Comparison of ENCODE assay signal across 14 mouse cellular contexts in genomic region chr4:94437717-94438435, GRCm38 (mm10).
A peak's percentile ranks its signal among the peaks of the same experiment; 100 is the strongest.
DNase-seq lines count a peak whose midpoint lies in the region; ATAC-seq and TF ChIP-seq lines count a peak whose summit lies in the region.
"Had no signal": no experiment of that assay in that cellular context is flagged by ENCODE, and none has a peak within 500 bp of the region (broad histone marks: within the 10 kb centered on the region; RNA-seq: fewer than 3 reads in every experiment).

No protein-coding gene starts in this region.

- TF ChIP-seq POLR2A in limb, embryonic 14.5 days (IDR thresholded peaks at IDR 0.05; ENCODE audit: borderline replicate concordance, extremely low read depth, insufficient read depth, insufficient read length): no peak

- DNase-seq in adrenal gland, postnatal 25 days: peak; percentile 7
- no peak for DNase-seq in adrenal gland, adult 18-20 months (ENCODE audit: low spot score in 2 of 2)
- peak; percentile 2 to 20 for DNase-seq in left cerebral cortex, postnatal 10 days (ENCODE audit: extremely low spot score in 1 of 2, low spot score in 2 of 2)
- DNase-seq in left cerebral cortex, postnatal 4 days: no peak
- peak; percentile 84 for DNase-seq in 416B (ENCODE audit: low read depth)
- DNase-seq in limb, embryonic 14.5 days (ENCODE audit: low spot score): no peak
- no peak for DNase-seq in spleen, postnatal 36 days (ENCODE audit: low spot score in 2 of 2)
- DNase-seq: B cell, adult 2 months; spleen, adult 18-20 months had no signal

- WGBS in limb, embryonic 14.5 days: 63% methylated on average over 10 of the region's 10 CpGs

- H3K36me3 ChIP-seq in limb, embryonic 14.5 days (ENCODE audit: control insufficient read depth, insufficient read depth, low read length): no peaks in the 10 kb centered on the region
- H3K36me3 ChIP-seq: midbrain, embryonic 15.5 days had no signal

- intact Hi-C loops in left cerebral cortex, postnatal 10 days (cut with DNase I): no loop called here
- intact Hi-C loops in left cerebral cortex, postnatal 4 days (cut with DNase I): no loop called here

- H3K27ac ChIP-seq in limb, embryonic 14.5 days (replicated peaks; ENCODE audit: low read depth, low read length): no peak overlapping the region
- H3K27ac ChIP-seq: hindbrain, postnatal 0 days; left cerebral cortex, adult 2 months; midbrain, embryonic 15.5 days had no signal

- H3K9ac ChIP-seq in limb, embryonic 14.5 days (ENCODE audit: low read depth, low read length, severe bottlenecking): no peak overlapping the region
- H3K9ac ChIP-seq: midbrain, embryonic 15.5 days had no signal

- no peaks in the 10 kb centered on the region for H3K27me3 ChIP-seq in limb, embryonic 14.5 days (ENCODE audit: control insufficient read depth, insufficient read depth, low read length)
- H3K27me3 ChIP-seq: midbrain, embryonic 15.5 days had no signal

- no peaks in the 10 kb centered on the region for H3K4me1 ChIP-seq in limb, embryonic 14.5 days (ENCODE audit: control insufficient read depth, insufficient read depth, low read length)
- H3K4me1 ChIP-seq: midbrain, embryonic 15.5 days had no signal

- no peak overlapping the region for H3K4me3 ChIP-seq in limb, embryonic 14.5 days (replicated peaks; ENCODE audit: low read length)
- H3K4me3 ChIP-seq: left cerebral cortex, adult 2 months; midbrain, embryonic 15.5 days had no signal

- no peak overlapping the region for H3K4me2 ChIP-seq in limb, embryonic 14.5 days (replicated peaks; ENCODE audit: low read depth, low read length, severe bottlenecking)
- H3K4me2 ChIP-seq: midbrain, embryonic 15.5 days had no signal

- no peaks in the 10 kb centered on the region for H3K9me3 ChIP-seq in limb, embryonic 14.5 days (ENCODE audit: control insufficient read depth, low read length)
- H3K9me3 ChIP-seq: midbrain, embryonic 15.5 days had no signal

- peak; percentile 50; the same call in 1 of the 2 replicates for ATAC-seq in limb, embryonic 14.5 days (ENCODE audit: low FRiP score, low read depth)
- ATAC-seq in monocyte, adult 5-6 weeks (replicated peaks; ENCODE audit: insufficient number of reproducible peaks, low FRiP score, low TSS enrichment, poor library complexity, severe bottlenecking): no peak
- ATAC-seq: forebrain, embryonic 16.5 days; hindbrain, postnatal 0 days; midbrain, embryonic 15.5 days had no signal

Comparison
In these comparisons a context has a peak if more than half of its experiments do, and no peak if none do; other contexts are left out.
1. DNase-seq: peak in adrenal gland, postnatal 25 days (single experiment), left cerebral cortex, postnatal 10 days (2 of 2) and 416B (single experiment); none in adrenal gland, adult 18-20 months (0 of 2), left cerebral cortex, postnatal 4 days (single experiment), limb, embryonic 14.5 days (single experiment) and spleen, postnatal 36 days (0 of 2).